Mouse (Mus musculus) B cell, adult 62 days (primary cell): ENCODE measurements around the gene Hpn. TPM values are rescaled to one million over a fixed set of nuclear protein-coding genes. Genes with fewer than 3 reads are reported as not detected.

Experiments used
- total RNA-seq: library from RNA; stranded (reverse); gene quantifications from 4 replicates; pipeline ENCODE4 v1.2.4, GENCODE M21; 2023

The Hpn gene
- total RNA-seq: 1.1 TPM in 1 of 4 replicates, not detected in the others

DNA sequence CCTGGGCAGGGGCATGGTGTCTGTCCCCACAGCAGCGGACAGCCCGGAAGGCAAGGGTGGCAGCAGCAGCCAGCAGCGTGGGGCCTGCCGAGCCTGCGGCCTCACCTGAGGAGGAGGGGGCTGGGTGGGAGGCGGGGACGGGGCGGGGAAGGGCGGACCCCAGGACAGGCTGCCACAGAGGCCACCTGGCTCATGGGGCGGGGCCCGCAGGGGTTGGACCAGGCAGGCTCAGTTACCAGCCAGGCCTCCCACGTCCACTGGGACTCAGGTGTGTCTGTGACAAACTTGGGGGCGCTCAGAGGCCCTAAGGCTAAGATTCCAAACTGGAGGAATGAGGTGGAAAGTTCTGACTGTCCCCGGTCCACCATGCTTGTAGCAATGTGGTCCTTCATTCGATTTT, at the start of gene Hpn:
Hpn (minus strand) TSS at position 109 of the 400 bp plus-strand sequence.

DNA sequence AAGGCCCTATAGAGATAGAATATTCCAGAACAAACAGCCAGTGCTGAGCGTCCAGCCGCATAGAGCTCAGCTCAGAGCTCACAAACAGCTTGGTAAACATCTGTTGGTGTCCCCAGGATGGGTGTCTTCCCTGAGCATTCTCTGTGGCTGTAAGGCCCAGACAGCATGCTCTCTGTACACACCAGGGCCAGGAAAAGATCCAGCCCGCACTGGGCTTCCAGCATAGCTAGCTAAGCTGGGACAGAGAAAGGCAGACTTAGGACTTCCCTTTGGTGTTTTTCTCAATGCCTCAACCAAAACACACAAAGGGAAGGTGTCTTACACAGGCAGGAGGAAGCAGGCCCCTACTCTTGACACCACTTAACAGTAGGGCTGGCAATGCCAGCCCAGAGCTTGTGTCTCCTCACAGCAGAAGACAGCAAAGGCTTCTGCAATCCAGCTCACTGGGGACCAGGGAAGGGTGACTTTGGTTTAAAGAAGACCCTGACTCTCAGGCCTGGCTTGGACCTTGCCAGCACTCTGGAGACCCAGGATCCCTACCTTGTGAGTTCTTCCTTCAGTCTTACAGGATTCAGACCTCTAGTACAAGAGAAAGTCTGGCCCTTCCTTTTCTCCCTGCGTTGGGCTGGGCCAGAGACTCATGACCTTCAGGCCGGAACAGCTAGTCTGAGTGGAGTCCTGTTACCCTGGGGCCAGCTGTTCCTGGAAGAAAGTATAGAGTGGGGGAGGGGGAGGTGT, 40.4 kb upstream of the Hpn start, which contains the start of gene Gramd1a:
Gramd1a (minus strand) TSS at position 601 of the 738 bp plus-strand sequence.

GRCm38 (mm10) chr7:31126851-31127724, 12.0 kb upstream of the Hpn start, which contains the start of gene Scn1b:
Gene Scn1b (minus strand): TSS chr7:31127003.

DNA sequence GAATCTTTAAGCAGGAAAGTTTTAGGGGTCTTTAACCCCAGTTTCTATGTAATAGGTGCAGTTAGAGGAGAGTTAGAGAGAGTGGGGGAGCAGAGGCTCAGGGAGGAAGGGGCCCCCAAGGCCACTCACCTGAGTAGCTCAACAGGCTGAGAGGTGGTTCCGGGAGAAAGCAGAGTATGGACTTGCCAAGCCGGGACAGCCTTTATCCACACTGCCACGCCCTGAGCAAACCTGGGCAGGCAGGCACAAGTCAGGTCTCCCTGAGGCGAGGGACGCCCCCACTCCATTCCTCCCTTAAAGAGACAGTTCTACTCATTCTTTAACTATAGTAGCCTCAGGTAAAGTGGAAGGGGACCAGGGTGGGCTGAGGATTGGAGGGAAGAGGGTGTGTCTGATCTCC, 38.6 kb downstream of the Hpn start, which contains the start of gene Fxyd3:
Fxyd3 (minus strand) TSS at position 213 of the 400 bp plus-strand sequence.

GRCm38 (mm10) chr7:31059108-31059507, 56.0 kb downstream of the Hpn start, which contains the start of gene Lgi4:
Gene Lgi4 (plus strand): TSS chr7:31059342.

DNA sequence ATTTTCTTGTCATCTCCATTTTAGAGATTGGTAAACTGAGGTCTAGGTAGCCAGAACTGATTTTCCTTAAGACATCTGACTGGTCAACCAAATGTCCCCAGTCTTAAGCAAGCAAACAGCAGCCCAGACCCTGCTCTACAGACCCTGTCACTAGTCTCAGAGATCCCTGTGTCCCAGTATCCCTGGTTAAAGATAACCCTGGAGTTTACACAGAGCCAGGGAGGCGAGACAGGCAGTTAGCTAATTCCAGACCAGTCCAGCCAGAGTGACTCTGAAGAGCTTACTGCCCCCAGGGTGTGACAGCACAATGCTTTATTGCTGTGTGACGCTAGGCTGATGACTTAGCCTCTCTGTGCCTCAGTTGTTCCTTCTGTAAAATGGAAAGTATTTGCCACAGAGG, 58.0 kb downstream of the Hpn start, which contains the start of gene Fxyd1:
Fxyd1 (minus strand) TSS at position 129 of the 400 bp plus-strand sequence.

DNA sequence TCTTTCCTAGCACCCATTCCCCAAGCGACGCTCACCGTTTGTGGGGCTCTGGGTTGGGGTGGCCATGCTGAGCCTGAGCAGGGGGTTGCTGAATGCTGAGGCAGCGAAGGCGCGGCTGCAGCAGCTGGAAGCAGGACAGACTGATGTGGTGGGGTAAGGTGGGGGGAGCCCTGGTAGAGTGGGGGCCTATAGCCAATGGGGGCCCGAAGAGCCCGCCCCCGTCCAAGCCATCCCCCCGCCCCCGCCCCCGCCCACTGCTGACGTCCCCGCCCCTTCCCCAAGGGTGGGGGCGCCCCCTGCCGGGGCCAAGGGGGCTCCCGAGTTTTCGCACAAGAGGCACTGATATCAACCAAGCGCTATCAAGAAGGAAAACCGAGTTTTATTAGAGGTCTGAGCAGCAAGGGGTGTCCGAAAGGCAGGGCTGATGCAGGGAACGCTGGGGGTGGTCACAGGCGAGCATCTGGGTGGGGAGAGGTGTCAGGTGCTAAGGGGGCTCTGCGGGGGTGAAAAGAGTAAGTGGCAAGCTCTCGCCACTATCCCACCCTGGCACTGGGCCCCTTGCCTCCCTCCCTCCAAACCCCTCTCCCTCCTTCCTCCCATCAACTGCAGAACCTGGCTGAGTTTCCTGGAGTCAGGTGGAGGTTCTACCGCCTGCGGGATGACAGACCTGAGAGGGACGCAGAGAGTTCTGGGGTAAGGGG, 63.6 kb downstream of the Hpn start, which contains the start of gene Fxyd7:
Fxyd7 (minus strand) TSS at position 147 of the 701 bp plus-strand sequence.

Other genes with a start within 250 kb of the Hpn start
- gene Cd22, start 234.9 kb downstream of the Hpn start, total RNA-seq: 1,001 to 1,218 TPM (median 1,131 TPM) in 4 replicates
- gene Mag, start 200.4 kb downstream of the Hpn start, total RNA-seq: not detected in 4 replicates
- gene Hamp2, start 190.6 kb downstream of the Hpn start, total RNA-seq: not detected in 4 replicates
- gene Hamp, start 171.3 kb downstream of the Hpn start, total RNA-seq: not detected in 4 replicates
- 135 to 161 TPM (median 150 TPM) in 4 replicates for gene Usf2, start 158.5 kb downstream of the Hpn start, total RNA-seq
- 0.61 to 1.8 TPM (median 1.3 TPM) in 4 replicates for gene Lsr, start 141.8 kb downstream of the Hpn start, total RNA-seq
- gene Fam187b, start 141.5 kb downstream of the Hpn start, total RNA-seq: 0.48 TPM in 1 of 4 replicates, not detected in the others
- 102 to 136 TPM (median 120 TPM) in 4 replicates for gene Fxyd5, start 72.8 kb downstream of the Hpn start, total RNA-seq
- not detected in 4 replicates for gene Fxyd7, start 63.8 kb downstream of the Hpn start, total RNA-seq
- not detected in 4 replicates for gene Fxyd1, start 58.1 kb downstream of the Hpn start, total RNA-seq
- 0.17 TPM in 1 of 4 replicates, not detected in the others for gene Lgi4, start 55.9 kb downstream of the Hpn start, total RNA-seq
- gene Fxyd3, start 38.6 kb downstream of the Hpn start, total RNA-seq: not detected in 4 replicates
- 0.40 to 1.1 TPM in 2 of 4 replicates, not detected in the others for gene Scn1b, start 11.7 kb upstream of the Hpn start, total RNA-seq
- gene Gramd1a, start 40.6 kb upstream of the Hpn start, total RNA-seq: 217 to 247 TPM (median 231 TPM) in 4 replicates
- gene Scgb2b2, start 175.2 kb upstream of the Hpn start, total RNA-seq: not detected in 4 replicates
- not detected in 4 replicates for gene Scgb1b2, start 176.5 kb upstream of the Hpn start, total RNA-seq
- gene Scgb2b3, start 246.8 kb upstream of the Hpn start, total RNA-seq: not detected in 4 replicates